Mouse (Mus musculus): ENCODE measurements around the gene Ppp4r4. TPM values are rescaled to one million over a fixed set of nuclear protein-coding genes. Genes with fewer than 3 reads are reported as not detected.

The Ppp4r4 gene
- total and polyA plus RNA-seq, 3 experiments = 1.0 to 3.0 TPM; not detected in 1

DNA sequence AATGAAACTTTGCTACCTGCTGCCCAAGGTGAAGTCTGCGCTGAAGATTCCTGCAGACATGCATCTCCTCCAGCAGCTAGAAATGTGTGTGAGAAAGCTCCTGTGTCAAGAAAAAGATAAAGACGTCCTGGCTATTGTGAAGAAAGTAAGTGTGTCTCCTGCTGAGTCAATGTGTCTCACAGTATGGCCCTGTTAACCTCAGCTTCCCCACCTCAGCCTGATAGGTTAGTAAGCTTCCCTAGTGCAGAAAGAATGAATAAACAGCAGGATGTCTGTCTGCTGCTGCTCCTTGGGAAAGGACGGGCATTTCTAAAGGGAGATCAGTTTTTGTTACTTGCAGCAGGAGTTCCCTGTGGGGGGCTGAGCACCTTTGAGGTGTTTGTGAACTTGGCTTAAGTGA lies 68.3 kb downstream of the Ppp4r4 start:
- Histone ChIP-seq H3K9ac (ENCODE audit: control insufficient read depth, low read depth, low read length, poor library complexity, severe bottlenecking) (no peak overlapping the region), H3K4me3 (ENCODE audit: control insufficient read depth in 1 of 2, insufficient read depth in 1 of 2, low read depth in 2 of 2, low read length in 2 of 2) (no peak overlapping the region), H3K9me3 (replicated peaks; ENCODE audit: insufficient read depth, low read length) (no peaks in the 10 kb centered on the region), H3K79me2 (ENCODE audit: control insufficient read depth, insufficient read depth, low read length, poor library complexity) (no peaks in the 10 kb centered on the region), H3K4me1 (ENCODE audit: control insufficient read depth in 1 of 2, insufficient read depth in 2 of 2, low read length in 2 of 2) (peaks cover 0 to 5% of the 10 kb centered on the region in 2 experiments; a peak in 1 of 4 replicates), H3K27ac (ENCODE audit: control insufficient read depth, low read depth, low read length) (no peak overlapping the region), H3K36me3 (ENCODE audit: control insufficient read depth in 1 of 2, insufficient read depth in 2 of 2, low read length in 2 of 2) (peaks cover 0 to 9% of the 10 kb centered on the region in 2 experiments; a peak in 2 of 4 replicates), H3K27me3 (ENCODE audit: control insufficient read depth in 1 of 2, insufficient read depth in 2 of 2, low read length in 2 of 2) (no peaks in the 10 kb centered on the region)
- no peak for TF ChIP-seq MXI1 (IDR thresholded peaks at IDR 0.05; ENCODE audit: low read depth, low read length)
- no peak for TF ChIP-seq MYC (IDR thresholded peaks at IDR 0.05; ENCODE audit: low read depth, low read length)
- no peak for TF ChIP-seq MAZ (IDR thresholded peaks at IDR 0.05; ENCODE audit: low read depth, low read length)
- TF ChIP-seq EP300 (IDR thresholded peaks at IDR 0.05; ENCODE audit: low read depth in 1 of 2, low read length in 2 of 2) = no peak
- no peak for TF ChIP-seq MEF2A (IDR thresholded peaks at IDR 0.05; ENCODE audit: extremely low read depth, insufficient replicate concordance, low read depth, low read length, poor library complexity, severe bottlenecking)
- TF ChIP-seq NELFE (IDR thresholded peaks at IDR 0.05; ENCODE audit: low read depth, low read length) = no peak
- TF ChIP-seq POLR2AphosphoS5 (IDR thresholded peaks at IDR 0.05; ENCODE audit: borderline replicate concordance, low read depth, low read length) = no peak
- TF ChIP-seq HCFC1 (IDR thresholded peaks at IDR 0.05; ENCODE audit: low read depth, low read length) = no peak
- TF ChIP-seq ELF1 (IDR thresholded peaks at IDR 0.05; ENCODE audit: low read depth, low read length) = no peak
- no peak for TF ChIP-seq RAD21 (IDR thresholded peaks at IDR 0.05; ENCODE audit: low read depth, low read length)
- TF ChIP-seq TCF12 (IDR thresholded peaks at IDR 0.05; ENCODE audit: low read depth, low read length) = no peak
- TF ChIP-seq GATA1 (IDR thresholded peaks at IDR 0.05; ENCODE audit: low read depth, low read length) = no peak
- no peak for DNase-seq (ENCODE audit: low read depth, low spot score)

DNA sequence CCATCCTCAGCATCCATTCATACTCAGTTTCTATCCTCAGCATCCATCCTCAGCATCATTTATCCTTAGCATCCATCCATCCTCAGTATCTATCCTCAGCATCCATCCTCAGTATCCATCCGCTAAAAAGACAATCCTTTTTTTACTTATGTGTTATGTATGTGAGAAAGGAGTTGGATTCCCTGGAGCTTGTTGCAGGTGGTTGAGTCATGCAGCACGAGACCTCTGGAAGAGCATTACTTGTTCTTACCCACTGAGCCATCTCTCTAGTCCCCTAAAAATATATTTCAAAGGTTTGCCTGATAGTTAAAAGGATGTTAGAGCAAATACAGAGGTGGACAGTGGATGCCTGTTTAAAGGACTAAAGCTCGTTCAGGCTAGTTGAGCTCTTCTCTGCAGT lies 69.8 kb downstream of the Ppp4r4 start:
- Histone ChIP-seq H3K36me3 (ENCODE audit: control insufficient read depth in 1 of 2, insufficient read depth in 2 of 2, low read length in 2 of 2) (peaks cover 0 to 9% of the 10 kb centered on the region in 2 experiments; a peak in 2 of 4 replicates), H3K4me1 (ENCODE audit: control insufficient read depth in 1 of 2, insufficient read depth in 2 of 2, low read length in 2 of 2) (peaks cover 0 to 5% of the 10 kb centered on the region in 2 experiments; a peak in 1 of 4 replicates), H3K27ac (ENCODE audit: control insufficient read depth, low read depth, low read length) (no peak overlapping the region), H3K9me3 (replicated peaks; ENCODE audit: insufficient read depth, low read length) (no peaks in the 10 kb centered on the region), H3K79me2 (ENCODE audit: control insufficient read depth, insufficient read depth, low read length, poor library complexity) (no peaks in the 10 kb centered on the region), H3K9ac (ENCODE audit: control insufficient read depth, low read depth, low read length, poor library complexity, severe bottlenecking) (no peak overlapping the region), H3K27me3 (ENCODE audit: control insufficient read depth in 1 of 2, insufficient read depth in 2 of 2, low read length in 2 of 2) (no peaks in the 10 kb centered on the region), H3K4me3 (ENCODE audit: control insufficient read depth in 1 of 2, insufficient read depth in 1 of 2, low read depth in 2 of 2, low read length in 2 of 2) (no peak overlapping the region)
- TF ChIP-seq POLR2AphosphoS5 (IDR thresholded peaks at IDR 0.05; ENCODE audit: borderline replicate concordance, low read depth, low read length) (no peak), BHLHE40 (IDR thresholded peaks at IDR 0.05; ENCODE audit: borderline replicate concordance, low read depth, low read length) (no peak), RCOR1 (IDR thresholded peaks at IDR 0.05; ENCODE audit: low read depth, low read length) (no peak), ZMIZ1 (IDR thresholded peaks at IDR 0.05; ENCODE audit: low read depth, low read length) (no peak), MAX (IDR thresholded peaks at IDR 0.05; ENCODE audit: low read length) (no peak), RAD21 (IDR thresholded peaks at IDR 0.05; ENCODE audit: low read depth, low read length) (no peak), HCFC1 (IDR thresholded peaks at IDR 0.05; ENCODE audit: low read depth, low read length) (no peak), ZKSCAN1 (IDR thresholded peaks at IDR 0.05; ENCODE audit: low read depth, low read length) (no peak), NRF1 (IDR thresholded peaks at IDR 0.05; ENCODE audit: insufficient read depth, low read depth, low read length, poor library complexity, severe bottlenecking) (no peak), MXI1 (IDR thresholded peaks at IDR 0.05; ENCODE audit: low read depth, low read length) (no peak), NELFE (IDR thresholded peaks at IDR 0.05; ENCODE audit: low read depth, low read length) (no peak), CTCF (IDR thresholded peaks at IDR 0.05 in 2 of 3, conservative IDR thresholded peaks at IDR 0.05 in 1 of 3; ENCODE audit: control insufficient read depth in 1 of 3, insufficient read depth in 1 of 3, low read depth in 2 of 3, low read length in 3 of 3, poor library complexity in 1 of 3, severe bottlenecking in 1 of 3) (no peak), MAFK (IDR thresholded peaks at IDR 0.05; ENCODE audit: borderline replicate concordance, low read depth, low read length) (no peak), KAT2A (conservative IDR thresholded peaks at IDR 0.05; ENCODE audit: low read depth, low read length) (no peak)
- no peak for DNase-seq (ENCODE audit: low read depth, low spot score)

All from MEL (cell line).